Mouse (Mus musculus) neural tube, embryonic 15.5 days (tissue): Measurements from ENCODE around the gene Bean1. TPM values are rescaled to one million over a fixed set of nuclear protein-coding genes. Genes with fewer than 3 reads are reported as not detected.

Experiments used
- ATAC-seq: fragments of 200-750 bp; cut with Nextera tagmentation; 2 replicates; pipeline ENCODE4 v1.8.0; 2017; ENCODE audit warnings: mild to moderate bottlenecking, moderate TSS enrichment, moderate library complexity; ENCODE audit not compliant: low FRiP score
- H3K27ac ChIP-seq: fragments of 300-500 bp; sonication (generic); replicated peaks from 2 replicates; pipeline ENCODE4 v1.5.1; 2015; ENCODE audit warnings: mild to moderate bottlenecking, inconsistent platforms
- H3K27me3 ChIP-seq: fragments of 300-500 bp; sonication (generic); replicated peaks from 2 replicates; pipeline ENCODE4 v1.6.1; 2015; ENCODE audit warnings: inconsistent platforms
- H3K36me3 ChIP-seq: fragments of 300-500 bp; sonication (generic); 2 replicates; pipeline ENCODE4 v1.6.1; 2015; ENCODE audit warnings: inconsistent platforms
- H3K4me1 ChIP-seq: fragments of 300-500 bp; sonication (generic); 2 replicates; pipeline ENCODE4 v1.6.1; 2015; ENCODE audit warnings: inconsistent platforms
- H3K4me2 ChIP-seq: fragments of 300-500 bp; sonication (generic); 2 replicates; pipeline ENCODE4 v1.6.1; 2015; ENCODE audit warnings: inconsistent platforms, mild to moderate bottlenecking, moderate library complexity
- H3K4me3 ChIP-seq: fragments of 300-500 bp; sonication (generic); replicated peaks from 2 replicates; pipeline ENCODE4 v1.5.1; 2015; ENCODE audit warnings: mild to moderate bottlenecking, inconsistent platforms
- H3K9ac ChIP-seq: fragments of 300-500 bp; sonication (generic); replicated peaks from 2 replicates; pipeline ENCODE4 v1.6.1; 2015; ENCODE audit warnings: mild to moderate bottlenecking, inconsistent platforms
- H3K9me3 ChIP-seq: fragments of 300-500 bp; sonication (generic); replicated peaks from 2 replicates; pipeline ENCODE4 v1.6.1; 2016; ENCODE audit warnings: inconsistent platforms
- WGBS: fragments of 180-500 bp; shearing (Covaris S2); methylation state at CpG from one replicate; pipeline ENCODE4 v1.1.7; 2015; ENCODE audit warnings: mixed read lengths; 5-methylcytosine and 5-hydroxymethylcytosine counted together
- polyA plus RNA-seq: library from polyadenylated mRNA; unstranded; fragments of >200 nt; fragmentation: Nextera tagmentation; extraction: Ambion mirVana; gene quantifications from 2 replicates; pipeline ENCODE4 v1.2.1, GENCODE M21; 2015

The Bean1 gene
- polyA plus RNA-seq, 1 experiment from 2014 or later, result 9.8 TPM

DNA sequence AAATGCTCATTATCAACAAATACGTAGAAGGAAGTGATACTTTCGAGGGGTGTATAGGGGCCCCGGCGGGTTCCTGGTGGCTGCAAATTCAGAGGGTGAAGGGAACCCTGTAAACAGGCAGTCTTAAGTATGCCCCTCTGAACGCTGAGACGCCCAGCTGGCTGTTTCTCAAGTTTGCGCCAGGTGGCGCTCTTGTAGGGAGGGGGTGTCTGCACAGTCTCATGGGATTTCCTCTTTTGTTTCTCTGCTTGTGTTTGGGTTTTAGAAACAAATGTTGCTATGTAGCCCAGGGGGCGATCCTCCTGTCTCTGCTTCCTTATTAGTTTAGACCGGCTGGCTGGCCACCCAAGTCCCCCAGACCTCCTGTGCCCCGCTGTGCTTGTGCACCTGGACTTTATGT is 48.8 kb downstream of the Bean1 start:
- H3K27ac ChIP-seq, result no peak overlapping the region
- no peak overlapping the region for H3K4me2 ChIP-seq
- no peaks in the 10 kb centered on the region for H3K27me3 ChIP-seq
- H3K36me3 ChIP-seq, result peaks cover 8% of the 10 kb centered on the region
- H3K9ac ChIP-seq, result no peak overlapping the region
- no peaks in the 10 kb centered on the region for H3K4me1 ChIP-seq
- H3K4me3 ChIP-seq, result no peak overlapping the region
- WGBS, result 28% methylated on average over 11 of the region's 11 CpGs
- H3K9me3 ChIP-seq, result 0 out of 2 replicates have a peak, but pooled peaks cover under 1% of the 10 kb centered on the region
- ATAC-seq, result no peak

DNA sequence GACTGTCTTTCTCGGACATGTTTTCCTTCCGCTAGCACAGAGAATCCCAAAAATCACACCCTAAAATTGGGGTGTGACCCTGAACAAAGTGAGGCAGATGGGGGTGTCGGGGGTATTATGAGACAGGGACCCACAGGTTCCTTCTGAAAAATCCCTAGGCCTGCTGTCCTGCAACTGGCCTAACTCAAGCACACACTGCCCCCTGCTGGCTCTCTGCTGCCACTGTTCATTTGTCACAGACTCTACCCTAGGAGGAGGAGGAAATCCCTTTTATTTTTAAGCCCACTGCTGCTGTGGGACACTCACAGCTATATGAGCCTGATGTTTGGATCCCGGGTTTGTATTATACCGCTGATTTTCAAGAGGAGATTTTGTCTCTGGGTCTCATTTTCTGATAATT is 49.6 kb downstream of the Bean1 start:
- Histone ChIP-seq H3K4me1 (no peaks in the 10 kb centered on the region), H3K4me2 (no peak overlapping the region), H3K27ac (no peak overlapping the region), H3K4me3 (no peak overlapping the region), H3K27me3 (no peaks in the 10 kb centered on the region), H3K9me3 (0 out of 2 replicates have a peak, but pooled peaks cover 4% of the 10 kb centered on the region), H3K36me3 (peaks cover 15% of the 10 kb centered on the region), H3K9ac (no peak overlapping the region)
- ATAC-seq, result peak; percentile 62; the same call in 1 of the 2 replicates
- WGBS, result 46% methylated on average over 5 of the region's 5 CpGs

DNA sequence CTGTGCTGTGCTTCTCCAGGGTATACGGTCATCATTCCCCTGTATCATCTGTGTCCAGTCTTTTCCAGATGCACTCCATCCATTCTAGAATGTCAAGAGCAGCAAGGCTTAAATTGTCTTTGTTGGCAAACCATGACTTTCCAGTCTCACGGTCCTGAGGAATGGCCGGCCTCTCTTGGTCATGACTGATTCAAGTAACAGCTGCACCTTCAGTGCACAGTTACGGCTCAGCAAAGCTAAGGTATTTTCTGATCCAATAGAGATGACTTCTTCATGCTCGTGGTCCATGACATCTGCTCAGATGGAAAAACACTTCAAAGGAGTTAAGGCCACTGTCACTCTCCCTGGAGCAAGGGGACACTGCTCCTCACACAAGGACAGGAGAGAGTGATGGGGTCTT is 56.8 kb downstream of the Bean1 start:
- H3K9ac ChIP-seq, result no peak overlapping the region
- peaks cover 84% of the 10 kb centered on the region for H3K36me3 ChIP-seq
- 0 out of 2 replicates have a peak, but pooled peaks cover 4% of the 10 kb centered on the region for H3K9me3 ChIP-seq
- no peak for ATAC-seq
- WGBS, result 93% methylated on average over 5 of the region's 5 CpGs
- no peak overlapping the region for H3K27ac ChIP-seq
- H3K4me1 ChIP-seq, result no peaks in the 10 kb centered on the region
- no peaks in the 10 kb centered on the region for H3K27me3 ChIP-seq
- no peak overlapping the region for H3K4me2 ChIP-seq
- no peak overlapping the region for H3K4me3 ChIP-seq

DNA sequence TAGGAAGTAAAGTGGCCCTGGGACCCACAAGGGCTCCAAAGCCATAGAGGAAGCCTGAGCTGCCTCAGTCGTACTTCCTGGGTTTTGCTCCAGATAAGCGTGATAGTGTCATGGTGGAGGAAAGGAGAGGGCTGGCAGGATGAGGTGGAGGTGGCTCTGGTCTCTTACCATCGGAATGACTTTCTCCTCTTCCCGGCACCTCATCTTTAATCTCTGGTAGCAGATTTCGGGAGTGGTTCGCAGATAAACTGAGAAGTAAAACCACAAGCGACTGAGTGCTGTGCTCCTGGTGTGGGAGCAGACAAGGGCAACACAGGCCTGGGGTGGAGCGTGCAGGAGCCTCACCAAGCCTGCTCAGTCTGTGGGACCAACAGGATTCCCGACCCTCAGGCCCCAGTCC is 60.1 kb downstream of the Bean1 start:
- H3K4me2 ChIP-seq, result no peak overlapping the region
- peaks cover 95% of the 10 kb centered on the region for H3K36me3 ChIP-seq
- no peak overlapping the region for H3K9ac ChIP-seq
- no peak for ATAC-seq
- H3K27me3 ChIP-seq, result no peaks in the 10 kb centered on the region
- no peak overlapping the region for H3K4me3 ChIP-seq
- H3K27ac ChIP-seq, result no peak overlapping the region
- 94% methylated on average over 9 of the region's 9 CpGs for WGBS
- H3K4me1 ChIP-seq, result no peaks in the 10 kb centered on the region
- H3K9me3 ChIP-seq, result no peaks in the 10 kb centered on the region

DNA sequence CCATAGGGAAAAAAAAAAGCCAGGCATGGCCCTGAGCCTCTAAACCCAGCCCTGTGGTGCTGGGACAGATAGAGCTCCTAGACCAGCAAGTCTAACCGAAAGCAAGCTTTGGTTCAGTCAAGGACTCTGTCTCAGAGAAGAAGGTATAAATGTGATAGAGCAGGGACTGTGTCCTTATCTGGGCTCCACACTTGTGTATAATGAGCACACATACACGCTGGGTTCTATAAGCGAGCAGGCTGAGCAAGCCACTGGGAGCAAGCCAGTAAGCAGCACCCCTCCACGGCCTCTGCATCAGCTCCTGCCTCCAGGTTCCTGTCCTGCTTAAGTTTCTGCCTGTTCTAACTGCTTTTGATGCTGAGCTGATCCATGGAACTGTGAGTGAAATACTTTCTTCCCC is 61.8 kb downstream of the Bean1 start:
- no peak overlapping the region for H3K4me3 ChIP-seq
- no peaks in the 10 kb centered on the region for H3K27me3 ChIP-seq
- peaks cover 93% of the 10 kb centered on the region for H3K36me3 ChIP-seq
- no peak overlapping the region for H3K4me2 ChIP-seq
- ATAC-seq, result no peak
- no peaks in the 10 kb centered on the region for H3K4me1 ChIP-seq
- H3K27ac ChIP-seq, result no peak overlapping the region
- no peak overlapping the region for H3K9ac ChIP-seq
- WGBS, result 98% methylated on average over 4 of the region's 4 CpGs
- no peaks in the 10 kb centered on the region for H3K9me3 ChIP-seq

DNA sequence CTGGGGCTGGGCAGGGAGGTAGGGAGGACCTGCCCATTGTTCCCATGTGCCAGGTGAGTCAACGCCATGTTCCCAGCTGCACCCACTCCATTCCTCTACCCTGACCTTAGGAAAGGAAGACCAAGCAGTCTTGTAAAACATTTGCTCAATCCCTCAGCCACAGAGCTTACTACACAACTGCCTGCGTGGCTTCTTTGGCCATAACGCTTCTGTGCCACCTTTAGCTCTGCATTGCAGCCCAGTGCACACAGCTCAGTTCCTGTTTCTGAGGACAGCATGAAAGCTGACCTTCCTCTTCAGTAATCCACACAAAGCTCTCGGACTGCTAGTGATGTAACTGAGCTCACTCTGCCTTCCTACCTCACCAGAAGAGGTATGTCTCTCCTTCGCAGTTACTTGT is 62.7 kb downstream of the Bean1 start:
- no peak for ATAC-seq
- no peak overlapping the region for H3K27ac ChIP-seq
- 96% methylated on average over 5 of the region's 5 CpGs for WGBS
- no peaks in the 10 kb centered on the region for H3K4me1 ChIP-seq
- H3K4me3 ChIP-seq, result no peak overlapping the region
- peaks cover 93% of the 10 kb centered on the region for H3K36me3 ChIP-seq
- no peak overlapping the region for H3K9ac ChIP-seq
- no peaks in the 10 kb centered on the region for H3K9me3 ChIP-seq
- H3K4me2 ChIP-seq, result no peak overlapping the region
- H3K27me3 ChIP-seq, result no peaks in the 10 kb centered on the region

DNA sequence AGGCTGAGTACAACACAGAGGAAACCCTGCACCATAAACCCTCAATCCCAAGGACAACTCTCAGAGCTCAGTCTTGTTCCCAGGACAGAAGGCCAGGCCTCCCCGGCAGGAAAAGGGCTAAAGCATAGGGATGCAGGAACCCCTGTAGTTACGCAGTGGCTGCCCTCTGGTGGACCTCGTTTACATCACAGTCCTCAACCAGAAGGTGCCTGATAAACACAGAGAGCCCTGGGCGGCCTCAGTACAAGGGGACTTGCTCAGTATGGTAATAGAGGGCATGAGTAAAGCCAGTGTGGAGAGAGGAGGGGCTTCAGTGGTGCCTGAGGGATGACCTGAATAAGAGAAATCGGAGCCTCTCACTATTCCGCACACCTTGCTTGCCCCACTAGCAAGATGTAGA is 64.3 kb downstream of the Bean1 start:
- Histone ChIP-seq H3K9me3 (no peaks in the 10 kb centered on the region), H3K36me3 (peaks cover 96% of the 10 kb centered on the region), H3K9ac (no peak overlapping the region), H3K4me2 (no peak overlapping the region), H3K4me1 (no peaks in the 10 kb centered on the region), H3K27me3 (no peaks in the 10 kb centered on the region), H3K27ac (no peak overlapping the region), H3K4me3 (no peak overlapping the region)
- WGBS, result 49% methylated on average over 6 of the region's 6 CpGs
- ATAC-seq, result no peak

DNA sequence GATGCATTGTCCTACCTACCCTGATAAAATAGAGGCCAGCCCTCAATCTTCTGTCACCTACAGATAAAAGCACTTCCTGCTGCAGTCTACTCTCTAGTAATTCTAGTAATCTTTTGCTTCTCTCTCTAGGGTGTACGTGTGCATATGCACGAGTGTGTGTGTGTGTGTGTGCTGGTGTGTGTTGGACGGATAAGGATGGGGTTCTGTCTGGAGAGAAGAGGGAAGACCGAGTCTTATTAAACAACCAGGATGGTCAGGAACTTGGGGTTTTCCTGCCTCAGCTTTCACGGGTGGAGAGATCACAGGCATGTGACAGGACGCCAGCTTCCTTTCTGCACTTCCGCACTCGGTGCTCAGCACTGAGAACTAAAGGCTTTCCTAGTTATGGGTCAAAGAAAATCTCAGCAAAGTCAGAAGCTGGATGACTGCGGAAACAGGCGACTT is 69.2 kb downstream of the Bean1 start:
- Histone ChIP-seq H3K36me3 (peaks cover 88% of the 10 kb centered on the region), H3K9ac (no peak overlapping the region), H3K4me1 (no peaks in the 10 kb centered on the region), H3K4me3 (no peak overlapping the region), H3K4me2 (no peak overlapping the region), H3K27ac (no peak overlapping the region), H3K27me3 (no peaks in the 10 kb centered on the region), H3K9me3 (no peaks in the 10 kb centered on the region)
- WGBS, result 88% methylated on average over 10 of the region's 10 CpGs
- no peak for ATAC-seq

DNA sequence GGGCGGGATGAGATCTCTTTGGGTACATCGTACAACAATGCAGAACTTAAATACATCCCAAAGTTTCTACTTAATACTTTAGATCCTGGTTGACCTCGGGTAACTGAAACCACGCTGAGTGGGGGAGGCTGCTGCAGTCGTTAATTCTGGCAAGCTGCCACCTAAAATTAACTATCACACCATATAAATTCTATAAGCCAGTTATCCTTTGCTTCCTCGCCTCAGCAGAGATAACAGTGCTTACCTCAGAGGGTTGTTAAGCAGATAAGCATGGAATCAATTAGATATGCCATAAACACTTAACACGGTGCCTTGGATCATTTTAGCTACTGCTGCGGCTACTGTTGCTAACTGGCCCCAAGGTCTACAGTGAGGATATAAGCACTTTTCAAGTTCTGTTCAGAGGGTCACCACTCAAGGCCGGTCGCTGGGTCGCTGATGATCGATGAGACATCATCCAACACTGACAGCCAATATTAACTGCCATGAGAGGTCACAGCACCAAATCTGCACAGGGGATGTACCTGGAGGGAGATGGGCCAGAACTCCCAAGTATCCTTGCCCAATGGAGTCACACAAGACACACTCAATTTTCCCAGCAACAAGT is 71.9 kb downstream of the Bean1 start:
- 73% methylated on average over 12 of the region's 12 CpGs for WGBS
- no peak for ATAC-seq

DNA sequence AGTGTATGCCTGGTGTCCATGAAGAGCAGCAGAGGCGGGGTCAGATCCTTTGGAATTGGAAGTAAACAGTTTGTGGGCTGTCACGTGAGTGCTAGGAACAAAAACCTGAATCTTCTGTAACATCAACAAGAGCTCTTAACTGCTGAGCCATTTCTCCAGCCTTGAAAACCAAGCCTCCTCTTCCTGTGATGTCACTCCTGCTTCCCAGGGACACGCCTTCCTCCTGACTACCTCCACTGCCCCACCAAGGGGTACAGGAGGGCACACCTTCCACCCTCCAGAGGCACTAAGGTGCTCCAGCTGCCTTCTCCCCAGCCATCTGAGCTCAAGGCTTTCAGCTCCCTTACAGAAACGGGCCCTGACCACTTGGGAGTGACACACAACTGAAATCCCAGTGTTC is 76.4 kb downstream of the Bean1 start:
- Histone ChIP-seq H3K4me1 (peaks cover 26% of the 10 kb centered on the region), H3K9me3 (no peaks in the 10 kb centered on the region), H3K36me3 (peaks cover 25% of the 10 kb centered on the region), H3K9ac (no peak overlapping the region), H3K4me3 (no peak overlapping the region), H3K27me3 (no peaks in the 10 kb centered on the region), H3K4me2 (peak overlapping the region; percentile 85; the same call in 1 of the 2 replicates), H3K27ac (no peak overlapping the region)
- 90% methylated on average over 4 of the region's 4 CpGs for WGBS
- no peak for ATAC-seq

More for the DNA sequence above, 71.9 kb downstream of the Bean1 start:
- Histone ChIP-seq H3K9me3 (no peaks in the 10 kb centered on the region), H3K4me1 (peaks cover 6% of the 10 kb centered on the region), H3K4me2 (no peak overlapping the region), H3K36me3 (peaks cover 70% of the 10 kb centered on the region), H3K9ac (no peak overlapping the region), H3K27me3 (no peaks in the 10 kb centered on the region), H3K27ac (no peak overlapping the region), H3K4me3 (no peak overlapping the region)

DNA sequence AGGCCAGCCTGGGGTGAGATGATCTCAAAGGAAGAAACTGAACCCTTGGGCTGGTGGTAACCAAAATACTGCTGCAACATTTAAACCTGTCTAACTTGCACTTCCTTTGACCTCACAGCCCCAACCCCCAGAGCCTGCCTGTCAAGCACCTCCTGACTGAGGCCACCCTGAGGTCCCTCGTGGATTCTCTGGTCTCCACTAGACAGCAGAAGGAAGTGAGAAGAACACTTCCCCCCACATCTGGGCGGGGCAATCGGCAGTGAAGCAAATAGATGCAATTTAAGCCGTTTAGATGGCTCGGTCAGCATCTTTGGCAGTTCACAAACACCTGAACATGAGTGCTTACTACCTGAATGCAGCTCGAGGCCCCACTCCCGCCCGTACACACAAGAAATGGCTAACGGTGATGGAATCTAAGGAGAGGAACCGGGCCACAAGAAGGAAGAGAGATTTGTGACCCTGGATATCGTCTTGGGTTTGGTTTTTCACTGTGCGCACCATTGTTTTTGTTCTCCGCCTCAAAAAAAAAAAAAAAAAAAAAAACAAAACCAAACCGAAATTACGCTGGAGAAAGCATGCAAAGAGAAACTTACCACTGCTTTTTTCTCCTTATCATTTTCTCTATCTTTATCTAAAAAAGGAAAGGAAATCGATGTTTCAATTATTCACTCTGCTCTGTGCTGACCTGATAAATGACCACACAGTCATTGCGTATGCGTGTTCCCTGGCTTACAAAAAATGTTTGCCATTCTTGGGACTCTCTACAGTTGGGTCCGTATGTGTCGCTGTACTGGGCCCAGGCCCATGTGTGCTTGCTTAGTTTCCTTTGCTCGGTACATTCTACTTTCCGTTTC is 77.0 kb downstream of the Bean1 start:
- peaks cover 19% of the 10 kb centered on the region for H3K36me3 ChIP-seq
- no peaks in the 10 kb centered on the region for H3K9me3 ChIP-seq
- H3K27ac ChIP-seq, result 0 out of 2 replicates have a peak overlapping the region, but pooled peaks have one; percentile 23
- H3K4me1 ChIP-seq, result peaks cover 32% of the 10 kb centered on the region
- H3K27me3 ChIP-seq, result no peaks in the 10 kb centered on the region
- H3K4me2 ChIP-seq, result peak overlapping the region; percentile 85
- no peak for ATAC-seq
- H3K9ac ChIP-seq, result peak overlapping the region; percentile 91
- WGBS, result 74% methylated on average over 22 of the region's 22 CpGs
- H3K4me3 ChIP-seq, result peak overlapping the region; percentile 90

DNA sequence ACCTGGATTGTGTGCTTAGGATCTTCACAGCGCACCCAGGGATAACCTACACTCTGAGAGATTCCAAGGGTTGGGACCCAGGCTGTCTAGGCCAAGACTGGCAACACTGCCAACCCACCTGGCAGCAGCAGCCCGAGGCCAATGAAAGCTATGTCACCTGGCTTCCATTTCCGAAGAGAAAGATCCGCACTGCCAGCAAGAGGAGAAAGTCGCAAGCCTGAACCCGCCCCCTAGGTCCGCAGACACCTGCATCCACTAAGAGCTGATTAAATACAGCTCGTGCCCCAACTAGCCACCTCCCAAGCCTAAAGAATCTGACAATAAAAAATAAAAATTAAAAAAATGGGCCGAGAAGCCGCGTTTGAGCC is 77.7 kb downstream of the Bean1 start:
- peak; percentile 9; the same call in 1 of the 2 replicates for ATAC-seq
- H3K4me1 ChIP-seq, result peaks cover 32% of the 10 kb centered on the region
- 4% methylated on average over 11 of the region's 11 CpGs for WGBS

More for the DNA sequence above, 77.7 kb downstream of the Bean1 start:
- Histone ChIP-seq H3K27ac (peak overlapping the region; percentile 72; the same call in 1 of the 2 replicates), H3K27me3 (no peaks in the 10 kb centered on the region), H3K4me3 (peak overlapping the region; percentile 90), H3K9me3 (no peaks in the 10 kb centered on the region), H3K9ac (peak overlapping the region; percentile 91), H3K4me2 (peak overlapping the region; percentile 85), H3K36me3 (peaks cover 13% of the 10 kb centered on the region)
